Mouse (Mus musculus): ENCODE measurements around the gene Derl3.

GRCm38 (mm10) chr10:75916840-75917239 lies 23.6 kb downstream of the Derl3 start:
- TF ChIP-seq CTCF (IDR thresholded peaks at IDR 0.05; ENCODE audit: low read depth) (no peak), EP300 (IDR thresholded peaks at IDR 0.05; ENCODE audit: low read depth) (no peak)
